ENCODE assay signal across 8 mouse cellular contexts in genomic region chr13:108214485-108215107, GRCm38 (mm10). TPM values are rescaled to one million over a fixed set of nuclear protein-coding genes. Genes with fewer than 3 reads are reported as not detected.
DNase-seq lines count a peak whose midpoint lies in the region; ATAC-seq and TF ChIP-seq lines count a peak whose summit lies in the region.

No protein-coding gene starts in this region.

- CTCF ChIA-PET in Patski (lab: Charles Lee), result interaction anchor here (0.8 to 4.2 kb wide), 9 partner anchors 17 to 112 kb away, joined by 3 to 16 read pairs (median 5); partner anchors contain the start of gene Depdc1b

- H3K4me2 ChIP-seq in heart, embryonic 14.5 days (ENCODE audit: low read length), result peak overlapping the region; percentile 100
- H3K4me2 ChIP-seq in kidney, postnatal 0 days (ENCODE audit: low read length), result peak overlapping the region; percentile 98

- H3K27me3 ChIP-seq in E14TG2a.4 (ENCODE audit: insufficient read depth, low read length) (peaks cover 27% of the 10 kb centered on the region), Patski (no peaks in the 10 kb centered on the region)
- peaks cover 56% of the 10 kb centered on the region for H3K27me3 ChIP-seq in heart, embryonic 14.5 days (ENCODE audit: control insufficient read depth, insufficient read depth, low read length)
- H3K27me3 ChIP-seq in kidney, postnatal 0 days (ENCODE audit: insufficient read depth, low read length), result no peaks in the 10 kb centered on the region

- no peak for DNase-seq in Patski (ENCODE audit: low read depth, low spot score)
- DNase-seq in embryo, embryonic 10 days (ENCODE audit: low spot score), result peak; percentile 18
- peak; percentile 37 for DNase-seq in kidney, postnatal 0 days (ENCODE audit: low spot score)
- DNase-seq in lung, postnatal 14 days, result peak; percentile 17
- peak; percentile 47 for DNase-seq in retina, postnatal 1 day
- DNase-seq in gastrocnemius, adult 18-20 months (ENCODE audit: low spot score), result no peak

- peak overlapping the region; percentile 73 for H3K9ac ChIP-seq in heart, embryonic 14.5 days (ENCODE audit: low read length)
- peak overlapping the region; percentile 81 for H3K9ac ChIP-seq in kidney, postnatal 0 days (ENCODE audit: low read depth, low read length)

- peak overlapping the region; percentile 93 for H3K4me3 ChIP-seq in E14TG2a.4 (replicated peaks; ENCODE audit: low read length)
- H3K4me3 ChIP-seq in heart, embryonic 14.5 days (ENCODE audit: control insufficient read depth in 1 of 2, insufficient read depth in 1 of 2, low read depth in 1 of 2, low read length in 2 of 2), result peak overlapping the region; percentile 76 to 83
- peak overlapping the region; percentile 73 for H3K4me3 ChIP-seq in kidney, postnatal 0 days (replicated peaks; ENCODE audit: low read depth, low read length)

- in situ Hi-C loops in Patski (cut with MboI; ENCODE audit: low pct_unique_long_range_greater_than_20kb), result loop anchor here (10.0 kb wide), 1 partner anchor 50 kb away; no protein-coding TSS in a partner anchor

- H3K4me1 ChIP-seq in E14TG2a.4 (replicated peaks; ENCODE audit: low read depth, low read length), result peaks cover 51% of the 10 kb centered on the region
- H3K4me1 ChIP-seq in heart, embryonic 14.5 days (ENCODE audit: control insufficient read depth in 2 of 2, insufficient read depth in 2 of 2, low read length in 2 of 2), result peaks cover 2 to 5% of the 10 kb centered on the region in 2 experiments; a peak in 2 of 4 replicates
- H3K4me1 ChIP-seq in kidney, postnatal 0 days (replicated peaks; ENCODE audit: insufficient read depth, low read length), result 0 out of 2 replicates have a peak, but pooled peaks cover 3% of the 10 kb centered on the region

- no peak overlapping the region for H3K27ac ChIP-seq in heart, embryonic 14.5 days (replicated peaks in 1 of 2; ENCODE audit: control insufficient read depth in 1 of 2, insufficient read depth in 1 of 2, low read depth in 2 of 2, low read length in 2 of 2)
- peak overlapping the region; percentile 77 for H3K27ac ChIP-seq in kidney, postnatal 0 days

- H3K36me3 ChIP-seq in E14TG2a.4 (ENCODE audit: insufficient read depth, low read length), result no peaks in the 10 kb centered on the region
- no peaks in the 10 kb centered on the region for H3K36me3 ChIP-seq in heart, embryonic 14.5 days (ENCODE audit: control insufficient read depth, insufficient read depth, low read length)
- no peaks in the 10 kb centered on the region for H3K36me3 ChIP-seq in kidney, postnatal 0 days (ENCODE audit: insufficient read depth, low read length)

- TF ChIP-seq CTCF in E14TG2a.4 (conservative IDR thresholded peaks at IDR 0.05; ENCODE audit: low read length) (no peak), Patski (IDR thresholded peaks at IDR 0.05) (no peak)
- TF ChIP-seq CTCF in kidney, postnatal 0 days (IDR thresholded peaks at IDR 0.05; ENCODE audit: low read depth), result no peak

- H3K9me3 ChIP-seq in E14TG2a.4 (ENCODE audit: low read length), result no peaks in the 10 kb centered on the region
- no peaks in the 10 kb centered on the region for H3K9me3 ChIP-seq in heart, embryonic 14.5 days (ENCODE audit: control insufficient read depth, low read length)
- no peaks in the 10 kb centered on the region for H3K9me3 ChIP-seq in kidney, postnatal 0 days (replicated peaks; ENCODE audit: low read length)

- under 1% methylated on average over 43 of the region's 50 CpGs for WGBS in heart, embryonic 14.5 days
- under 1% methylated on average over 47 of the region's 50 CpGs for WGBS in kidney, postnatal 0 days

- POLR2A ChIA-PET in Patski (lab: Charles Lee), result interaction anchor here (0.7 to 1.4 kb wide), 3 partner anchors 15 to 101 kb away, joined by 3 to 6 read pairs (median 3); partner anchors contain the start of gene Depdc1b

- peak; percentile 47 for ATAC-seq in Patski
- ATAC-seq in heart, embryonic 14.5 days (ENCODE audit: insufficient number of reproducible peaks, insufficient read depth, low FRiP score, low read depth), result 0 out of 2 replicates have a peak, but pooled peaks have one; percentile 14
- peak; percentile 70; the same call in 1 of the 2 replicates for ATAC-seq in kidney, postnatal 0 days (replicated peaks; ENCODE audit: low FRiP score, low read depth)

RNA-seq across cellular contexts. Expression of gene Elovl7, which starts 0.4 kb away (rescaled TPM):
- 111 TPM for polyA plus RNA-seq in Patski (2021)
- polyA plus RNA-seq in heart, embryonic 14.5 days (2014; fragmentation: Nextera tagmentation; extraction: Ambion mirVana), result 2.3 and 2.9 TPM in 2 replicates
- polyA plus RNA-seq in kidney, postnatal 0 days (2015; fragmentation: Nextera tagmentation; extraction: Ambion mirVana), result 34.5 and 37.2 TPM in 2 replicates
- total RNA-seq in gastrocnemius, adult 18-20 months (2021), result under 1 TPM; 0.27 to 0.33 TPM

RNA-seq across cellular contexts. Expression of gene Ercc8, which starts 56.1 kb away (rescaled TPM):
- 6.8 TPM for polyA plus RNA-seq in Patski (2021)
- polyA plus RNA-seq in heart, embryonic 14.5 days (2014; fragmentation: Nextera tagmentation; extraction: Ambion mirVana), result 11.8 and 12.5 TPM in 2 replicates
- polyA plus RNA-seq in kidney, postnatal 0 days (2015; fragmentation: Nextera tagmentation; extraction: Ambion mirVana), result 11.6 and 11.7 TPM in 2 replicates
- total RNA-seq in gastrocnemius, adult 18-20 months (2021), result 1 to 10 TPM; 4.7 to 5.1 TPM

RNA-seq across cellular contexts. Expression of gene Ndufaf2, which starts 56.2 kb away (rescaled TPM):
- 43.1 TPM for polyA plus RNA-seq in Patski (2021)
- 56.8 and 58.1 TPM in 2 replicates for polyA plus RNA-seq in heart, embryonic 14.5 days (2014; fragmentation: Nextera tagmentation; extraction: Ambion mirVana)
- polyA plus RNA-seq in kidney, postnatal 0 days (2015; fragmentation: Nextera tagmentation; extraction: Ambion mirVana), result 79.3 and 87.4 TPM in 2 replicates
- 10 to 100 TPM; 20.4 to 24.3 TPM for total RNA-seq in gastrocnemius, adult 18-20 months (2021)

Comparison
In these comparisons a context has a peak if more than half of its experiments do, and no peak if none do; other contexts are left out.
1. ATAC-seq: peak in every context shown above with its lines; median percentile 70 in kidney, postnatal 0 days; 47 in Patski; 14 in heart, embryonic 14.5 days.
2. DNase-seq: peak in embryo, embryonic 10 days (single experiment), kidney, postnatal 0 days (single experiment), lung, postnatal 14 days (single experiment) and retina, postnatal 1 day (single experiment); none in Patski (single experiment) and gastrocnemius, adult 18-20 months (single experiment).
3. Peak in every context shown above with its lines, with median percentiles within 50 percentile points of each other: H3K4me3 ChIP-seq.